Mouse (Mus musculus): ENCODE results near the gene Pcnx3.

Pcnx3 gene

GRCm38 (mm10) chr19:5641021-5641420, 47.7 kb downstream of the Pcnx3 start:
- DNase-seq (ENCODE audit: low read depth, low spot score): no peak

- no peak for DNase-seq (ENCODE audit: low read depth, low spot score)
Measured at GRCm38 (mm10) chr19:5640339-5640738, 48.4 kb downstream of the Pcnx3 start.

DNA sequence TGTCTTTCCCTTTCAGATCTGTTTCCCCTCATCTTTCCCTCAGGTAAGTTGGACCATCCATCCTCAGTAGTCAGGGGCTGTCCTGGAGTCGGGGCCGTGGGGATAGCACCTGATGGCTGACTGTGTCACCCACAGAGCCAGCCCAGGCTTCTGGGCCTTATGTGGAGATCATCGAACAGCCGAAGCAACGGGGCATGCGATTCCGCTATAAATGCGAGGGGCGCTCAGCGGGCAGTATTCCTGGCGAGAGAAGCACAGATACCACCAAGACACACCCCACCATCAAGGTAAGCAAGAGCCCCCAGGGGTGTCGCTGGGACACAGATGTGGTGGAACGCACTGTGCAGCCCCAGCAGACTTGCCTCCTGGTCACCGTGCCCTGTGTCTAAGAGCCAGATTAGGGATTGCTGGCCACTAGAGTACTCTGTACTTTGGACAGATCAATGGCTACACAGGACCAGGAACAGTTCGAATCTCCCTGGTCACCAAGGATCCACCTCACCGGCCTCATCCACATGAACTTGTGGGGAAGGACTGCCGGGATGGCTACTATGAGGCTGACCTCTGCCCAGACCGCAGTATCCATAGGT, 50.2 kb downstream of the Pcnx3 start:
- DNase-seq (ENCODE audit: low read depth, low spot score): no peak

DNA sequence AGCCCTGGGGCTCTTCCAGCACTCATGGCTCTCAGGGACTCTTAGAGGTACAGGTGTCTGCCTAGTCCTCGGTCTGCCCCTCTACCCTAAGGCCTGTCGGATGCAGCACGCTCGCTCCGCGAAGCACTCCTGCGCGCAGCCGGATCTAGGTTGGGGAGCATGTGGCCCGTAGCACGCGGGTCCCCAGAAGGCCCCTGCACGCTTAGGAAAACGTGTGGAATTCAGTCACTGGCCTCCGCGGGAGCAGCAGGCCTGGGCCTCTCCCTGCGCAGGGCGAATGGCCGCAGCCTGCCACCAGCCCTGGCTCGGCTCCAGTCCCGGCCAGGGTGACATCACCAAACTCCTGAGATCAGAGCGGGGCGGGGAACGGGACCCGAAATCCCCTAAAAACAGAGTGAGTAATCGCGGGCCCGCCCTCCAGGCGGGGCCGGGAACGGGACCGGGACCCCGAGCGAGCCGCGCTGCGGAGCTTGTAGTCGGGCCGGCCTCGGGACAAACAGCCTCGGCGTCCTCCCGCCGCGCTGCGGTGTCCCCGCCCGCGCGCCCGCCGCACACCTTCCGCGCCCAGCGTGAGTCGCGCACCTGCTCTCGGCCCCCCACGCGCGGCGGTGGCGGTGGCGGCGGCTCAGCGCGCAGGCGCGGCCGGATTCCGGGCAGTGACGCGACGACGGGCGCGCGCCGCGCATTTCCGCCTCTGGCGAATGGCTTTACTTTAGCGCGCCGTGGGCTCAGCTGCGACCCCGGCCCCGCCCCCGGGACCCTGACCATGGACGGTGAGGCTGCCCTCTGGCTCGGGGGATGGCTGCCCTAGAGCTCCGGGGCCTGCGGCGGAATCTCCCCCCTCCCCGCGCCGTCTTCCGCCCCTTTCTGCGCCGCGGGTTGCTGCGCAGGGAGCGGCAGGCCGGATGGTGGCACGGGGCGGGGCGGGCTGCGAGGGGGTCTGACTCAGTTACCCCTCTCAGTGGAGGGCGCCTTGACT, 51.4 kb downstream of the Pcnx3 start, which contains the start of gene Rela:
Rela (plus strand) TSS at position 415 of the 979 bp plus-strand sequence.
- peak; percentile 92 for DNase-seq (ENCODE audit: low read depth, low spot score)

DNA sequence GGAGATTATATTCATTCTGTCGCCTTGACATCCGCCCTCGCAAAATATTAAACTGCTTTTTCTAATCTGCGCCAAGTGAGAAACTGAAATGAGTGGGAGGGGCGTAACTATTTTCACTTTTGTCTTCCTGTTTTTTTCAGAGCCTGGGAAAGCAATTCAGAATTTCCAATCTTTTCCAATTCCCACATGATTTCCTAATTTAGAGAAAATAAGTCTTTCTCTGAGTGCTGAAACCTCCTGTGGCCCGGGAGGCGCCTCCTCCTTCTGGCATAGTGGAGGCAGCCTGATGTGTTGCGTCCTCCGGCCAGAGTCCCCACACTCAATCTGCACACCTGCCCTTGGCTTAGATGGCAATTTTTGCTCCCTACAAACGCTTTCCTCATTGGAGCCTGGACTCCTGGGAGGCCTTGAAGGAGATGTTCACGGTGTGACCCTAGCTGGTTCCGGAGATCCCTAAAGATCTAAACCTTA, 52.1 kb downstream of the Pcnx3 start:
- peak; percentile 66 for DNase-seq (ENCODE audit: low read depth, low spot score)

DNA sequence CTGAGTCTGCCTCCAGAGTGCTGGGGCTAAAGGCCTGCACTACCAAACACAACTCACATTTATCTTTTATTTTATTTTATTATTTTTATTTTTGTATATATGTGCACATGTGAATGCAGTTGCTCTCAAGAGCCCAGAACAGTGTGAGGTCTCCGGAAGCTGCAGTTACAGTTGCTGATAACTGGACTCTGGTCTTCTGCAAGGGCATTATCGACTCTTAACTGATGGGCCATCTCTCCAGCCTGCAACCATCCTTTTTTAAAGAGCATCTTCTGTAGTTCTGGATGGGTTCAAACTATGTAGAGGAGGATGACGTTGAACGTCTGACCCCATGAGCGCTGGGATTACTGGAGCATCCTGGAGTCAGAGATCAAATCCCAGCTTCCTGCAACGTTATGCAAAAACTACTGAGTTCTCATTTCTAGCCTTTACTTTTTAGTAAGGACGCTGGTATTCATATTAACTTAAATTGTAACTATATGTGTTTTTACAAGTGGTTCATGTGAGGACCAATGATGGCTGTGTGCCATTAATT, 52.6 kb downstream of the Pcnx3 start:
- no peak for DNase-seq (ENCODE audit: low read depth, low spot score)

DNA sequence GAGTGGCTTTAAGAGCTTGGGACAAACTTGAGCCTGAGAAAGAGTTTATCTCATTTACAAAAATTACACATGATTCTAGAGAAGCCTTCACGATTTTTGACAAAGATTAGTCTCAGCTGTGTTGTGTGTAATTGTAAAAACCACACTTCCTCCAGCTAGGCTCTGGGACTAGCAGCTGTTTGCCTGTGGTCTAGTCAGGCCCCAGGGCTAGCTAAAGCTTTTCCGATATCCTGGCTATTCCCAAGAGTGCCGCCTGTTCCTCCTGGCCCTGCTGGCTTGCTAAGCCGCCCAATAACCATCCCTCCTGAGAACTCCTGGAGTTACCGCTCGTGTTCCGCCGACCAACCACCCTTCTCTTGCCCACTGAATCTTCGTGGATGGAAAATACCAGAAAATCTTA, 56.6 kb downstream of the Pcnx3 start:
- DNase-seq (ENCODE audit: low read depth, low spot score): no peak

- DNase-seq (ENCODE audit: low read depth, low spot score): no peak
Measured at GRCm38 (mm10) chr19:5629907-5630306, 58.8 kb downstream of the Pcnx3 start.

- no peak for DNase-seq (ENCODE audit: low read depth, low spot score)
Measured at GRCm38 (mm10) chr19:5625311-5625710, 63.4 kb downstream of the Pcnx3 start.

DNA sequence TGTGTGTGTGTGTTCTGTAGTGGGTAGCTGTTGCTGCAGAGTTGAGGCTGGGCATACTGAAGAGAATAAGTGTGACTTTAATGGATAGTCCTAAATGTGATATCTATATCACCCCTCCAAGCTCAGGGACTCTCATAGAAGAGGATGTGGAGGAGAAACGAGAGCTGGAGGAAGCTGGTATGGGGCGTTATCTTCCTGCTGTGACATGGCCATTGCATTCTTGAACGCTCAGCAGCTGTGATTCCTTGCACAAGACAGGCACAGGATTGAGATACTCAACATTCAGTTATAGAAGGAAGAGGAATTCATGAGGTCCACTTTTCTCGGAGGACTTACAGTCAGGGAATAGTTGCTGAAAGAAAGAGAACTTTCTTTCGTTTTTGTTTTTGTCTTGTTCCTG, 66.8 kb downstream of the Pcnx3 start:
- no peak for DNase-seq (ENCODE audit: low read depth, low spot score)

- DNase-seq (ENCODE audit: low read depth, low spot score): no peak
Measured at GRCm38 (mm10) chr19:5620007-5620406, 68.7 kb downstream of the Pcnx3 start.

GRCm38 (mm10) chr19:5614953-5615352, 73.8 kb downstream of the Pcnx3 start:
- DNase-seq (ENCODE audit: low read depth, low spot score): no peak

All from CD4-positive, CD25-positive, alpha-beta regulatory T cell, adult 2 months (primary cell).